Mouse (Mus musculus) central nervous system, embryonic 18 days (tissue): ENCODE measurements around the gene Cnpy1. TPM values are rescaled to one million over a fixed set of nuclear protein-coding genes. Genes with fewer than 3 reads are reported as not detected.

Source experiments
- polyA plus RNA-seq: library from polyadenylated mRNA; depleted of rRNA; stranded (reverse); fragments of >200 nt; gene quantifications from 2 replicates; pipeline ENCODE4 v1.2.3, GENCODE M21; 2012; rRNA removed

The Cnpy1 gene
- polyA plus RNA-seq: 12.8 and 22.2 TPM in 2 replicates

DNA sequence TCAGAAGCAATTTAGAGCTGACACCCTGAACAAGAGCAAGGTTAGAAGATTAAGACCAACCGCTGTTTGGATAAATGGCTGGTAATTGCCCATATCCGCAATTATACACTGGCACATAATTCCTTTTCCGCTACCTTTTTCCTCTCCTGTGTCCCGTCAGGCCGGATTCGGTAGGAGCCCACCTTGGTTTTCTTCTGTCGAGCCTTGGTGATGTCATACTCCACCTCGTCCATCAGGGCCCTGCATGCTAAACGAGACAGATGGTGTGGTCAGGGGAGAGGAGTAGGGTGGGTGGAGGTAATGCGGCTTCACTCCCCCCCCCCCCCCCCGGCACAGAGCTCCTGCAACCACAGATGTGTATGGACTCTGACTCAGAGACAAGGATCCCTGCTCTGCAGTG, at the start of gene Cnpy1:
TSS of gene Cnpy1 (minus strand) at position 233 of the 400 bp plus-strand sequence.

GRCm38 (mm10) chr5:28165358-28166255, 80.0 kb downstream of the Cnpy1 start, which contains the start of gene En2:
Gene En2, plus strand, starts transcription at chr5:28165694.

Other genes starting within 250 kb of the Cnpy1 start
- 84.6 and 92.1 TPM in 2 replicates for gene Insig1, start 174.4 kb downstream of the Cnpy1 start, polyA plus RNA-seq
- 7.7 and 8.4 TPM in 2 replicates for gene En2, start 80.1 kb downstream of the Cnpy1 start, polyA plus RNA-seq
- 47.3 and 54.8 TPM in 2 replicates for gene Rbm33, start 71.3 kb upstream of the Cnpy1 start, polyA plus RNA-seq
- 2.2 and 2.6 TPM in 2 replicates for gene Shh, start 221.4 kb upstream of the Cnpy1 start, polyA plus RNA-seq